Mouse (Mus musculus) left cerebral cortex, postnatal 36 days (tissue): ENCODE data around the gene Gle1. TPM values are rescaled to one million over a fixed set of nuclear protein-coding genes. Genes with fewer than 3 reads are reported as not detected.
"Not testable (repeated sequence)": the region's sequence is repeated elsewhere in the genome, so short reads cannot be mapped to it uniquely, and the experiment has no call there.

Experiments
- DNase-seq, 2 experiments: peaks; one replicate each; pipeline ENCODE4 v3.0.0; 2021 to 2022; ENCODE audit warnings: low spot score in 2 of 2, mixed read lengths in 1 of 2
- intact Hi-C: fragments of 180-260 bp; cut with DNase I; formaldehyde crosslinking; loops from one replicate; pipeline ENCODE4 v1.15.1; 2025
- total RNA-seq, 2 experiments: library from RNA; stranded (reverse); gene quantifications; 2 replicates each; pipeline ENCODE4 v1.2.3; 2021

Gle1 gene
- total RNA-seq: 10 to 100 TPM; 42.7 to 49.0 TPM

DNA sequence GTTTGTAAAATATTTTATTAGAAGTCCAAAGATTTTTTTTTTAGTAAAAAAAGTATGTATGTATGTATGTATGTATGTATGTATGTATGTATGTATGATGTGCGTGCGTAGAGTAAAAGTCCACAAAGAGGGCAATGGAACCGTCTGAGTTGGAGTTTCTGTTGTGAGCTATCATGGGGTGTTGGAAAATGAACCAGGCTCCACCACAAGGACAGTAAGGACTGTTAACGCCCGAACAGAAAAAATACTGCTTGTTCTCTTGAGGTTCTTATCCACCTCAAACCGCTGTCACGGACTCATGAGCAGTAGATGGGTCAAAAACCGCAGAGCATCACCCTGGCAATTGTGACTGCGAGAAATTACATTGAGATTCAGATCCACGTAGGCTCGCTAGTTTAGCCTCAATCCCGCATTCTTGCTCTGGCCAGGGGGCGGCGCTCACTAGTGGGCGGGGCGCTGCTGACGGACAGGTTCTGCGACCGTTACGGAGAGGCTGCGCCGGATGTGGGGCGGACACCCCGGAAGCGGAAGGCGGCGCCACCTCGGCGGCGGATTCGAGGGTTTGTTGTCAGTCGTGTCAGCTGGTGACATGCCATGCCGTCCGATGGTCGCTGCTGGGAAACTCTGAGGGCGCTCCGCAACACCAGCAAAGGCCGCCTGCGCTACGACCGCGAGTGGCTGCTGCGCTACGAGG, at the start of gene Gle1:
TSS of gene Gle1 (plus strand) at position 521 of the 694 bp plus-strand sequence.
- intact Hi-C loops: loop anchor here (1.0 kb wide), 1 partner anchor 42 kb away; no protein-coding TSS in a partner anchor
- DNase-seq: peak; percentile 96

- DNase-seq, intact Hi-C loops: not testable (repeated sequence)
Measured at GRCm38 (mm10) chr2:29886659-29887292, 48.5 kb upstream of the Gle1 start.

- DNase-seq: peak; percentile 99
- intact Hi-C loops: loop anchor here (2.0 kb wide), 1 partner anchor 21 kb away; the partner anchor contains the start of gene Cercam
Measured at GRCm38 (mm10) chr2:29889066-29889944, 45.9 kb upstream of the Gle1 start, which contains the start of gene Odf2. Gene Odf2, plus strand, starts transcription at chr2:29889221.

DNA sequence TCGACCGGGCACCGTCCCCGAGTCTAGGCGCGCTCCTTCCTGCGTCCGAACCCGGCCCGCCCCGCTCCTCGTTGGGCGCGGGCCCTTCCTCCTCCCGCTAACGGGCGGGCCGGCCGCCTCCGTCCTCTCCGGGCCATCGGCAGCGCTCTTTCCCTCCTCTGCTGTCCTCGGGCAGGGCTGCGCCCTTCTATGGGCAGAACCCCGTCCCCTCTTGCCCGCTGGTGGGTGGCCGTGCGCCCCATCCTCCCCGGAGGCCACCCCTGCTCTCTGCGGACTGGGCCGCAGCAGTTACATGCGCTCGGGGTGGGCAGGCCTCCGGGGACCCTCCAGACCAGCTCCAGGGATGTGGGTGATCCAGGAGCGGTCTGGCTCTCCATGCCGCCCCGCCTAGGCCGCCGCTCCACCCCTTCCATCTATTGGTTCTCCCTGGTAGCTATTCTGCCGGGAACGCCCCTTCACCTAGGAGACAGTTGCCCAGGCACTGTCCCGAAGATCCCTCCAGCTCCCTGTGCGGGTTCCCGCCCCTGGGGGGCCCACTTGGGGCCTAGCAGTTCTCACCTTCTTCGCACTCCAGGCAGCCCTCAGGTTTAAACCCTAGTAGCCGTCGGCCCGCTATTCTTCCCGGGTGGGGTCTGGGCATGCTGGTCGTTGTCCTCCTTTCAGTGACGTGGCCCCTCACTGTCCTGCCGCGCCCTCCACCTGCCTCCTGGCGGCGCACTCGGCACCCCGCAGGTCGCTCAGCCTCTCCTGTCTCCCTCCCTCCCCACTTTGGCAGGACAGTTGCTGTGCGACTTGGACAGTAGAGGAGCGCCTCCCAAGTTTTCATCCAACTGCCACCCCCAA, 45.0 kb upstream of the Gle1 start:
- intact Hi-C loops: loop anchor here (2.0 kb wide), 1 partner anchor 21 kb away; the partner anchor contains the start of gene Cercam
- DNase-seq: peak; percentile 80 to 83

GRCm38 (mm10) chr2:29891773-29892172, 43.5 kb upstream of the Gle1 start:
- intact Hi-C loops: no loop called here
- DNase-seq: no peak

- intact Hi-C loops: no loop called here
- DNase-seq: no peak
Measured at GRCm38 (mm10) chr2:29896071-29896470, 39.2 kb upstream of the Gle1 start.

- DNase-seq: no peak
- intact Hi-C loops: no loop called here
Measured at GRCm38 (mm10) chr2:29897366-29897765, 37.9 kb upstream of the Gle1 start.

DNA sequence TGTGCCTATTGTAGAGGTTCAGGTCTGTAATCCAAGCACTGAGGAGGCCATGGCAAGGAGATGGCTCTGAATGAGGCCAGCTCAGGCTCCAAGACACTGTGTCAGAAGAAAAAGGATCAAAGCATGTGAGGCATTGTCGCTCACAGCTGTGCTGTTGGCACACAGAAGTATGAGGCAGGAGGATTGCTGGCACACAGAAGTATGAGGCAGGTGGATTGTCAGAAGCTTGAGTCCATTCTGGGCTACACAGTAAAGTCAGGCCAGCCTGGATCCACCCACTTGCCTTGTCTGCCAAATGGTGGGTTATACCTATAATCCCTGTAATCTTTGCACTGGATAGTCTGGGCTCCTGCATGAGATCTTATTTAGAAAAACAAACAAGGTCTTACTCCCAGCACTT, 37.1 kb upstream of the Gle1 start:
- no peak for DNase-seq
- intact Hi-C loops: no loop called here

DNA sequence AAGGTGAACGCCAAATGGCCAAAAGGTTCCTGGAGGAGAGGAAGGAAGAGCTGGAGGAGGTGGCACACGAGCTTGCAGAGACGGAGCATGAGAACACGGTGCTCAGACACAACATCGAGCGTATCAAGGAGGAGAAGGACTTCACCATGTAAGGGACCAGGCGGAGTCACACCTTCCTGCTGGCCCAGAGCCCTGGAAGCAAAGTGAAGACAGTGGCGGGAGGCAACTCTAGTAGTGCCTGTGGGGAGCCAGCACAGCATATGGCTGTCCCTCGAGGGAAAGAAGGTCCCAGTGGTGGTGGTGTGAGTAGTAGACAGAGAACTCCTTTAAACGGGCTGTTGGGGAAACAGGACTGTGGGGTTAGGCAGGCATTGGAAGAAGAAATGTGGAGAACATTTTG, 33.0 kb upstream of the Gle1 start:
- DNase-seq: no peak

GRCm38 (mm10) chr2:29908171-29908570, 27.1 kb upstream of the Gle1 start:
- intact Hi-C loops, DNase-seq: not testable (repeated sequence)

More for the DNA sequence above, 33.0 kb upstream of the Gle1 start:
- intact Hi-C loops: no loop called here

DNA sequence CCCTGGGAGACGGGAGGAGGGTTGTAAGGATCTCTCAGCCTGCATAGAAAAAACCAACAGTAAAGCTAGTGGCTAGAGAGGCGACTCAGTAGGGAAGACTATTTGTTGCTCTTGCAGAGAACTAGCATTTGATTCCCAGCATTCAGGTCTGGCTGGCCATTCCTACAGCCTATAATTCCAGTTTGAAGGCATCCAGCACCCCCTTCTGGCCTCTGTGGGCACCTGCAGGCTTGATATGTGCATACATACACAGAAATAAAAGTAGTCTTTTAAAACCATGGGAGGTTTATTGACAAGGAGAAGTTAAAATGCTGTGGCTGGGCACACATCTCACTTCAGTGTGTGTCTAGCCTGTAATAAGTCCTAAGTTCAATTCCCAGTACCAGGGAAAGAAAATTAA, 25.2 kb upstream of the Gle1 start:
- no peak for DNase-seq
- intact Hi-C loops: no loop called here

DNA sequence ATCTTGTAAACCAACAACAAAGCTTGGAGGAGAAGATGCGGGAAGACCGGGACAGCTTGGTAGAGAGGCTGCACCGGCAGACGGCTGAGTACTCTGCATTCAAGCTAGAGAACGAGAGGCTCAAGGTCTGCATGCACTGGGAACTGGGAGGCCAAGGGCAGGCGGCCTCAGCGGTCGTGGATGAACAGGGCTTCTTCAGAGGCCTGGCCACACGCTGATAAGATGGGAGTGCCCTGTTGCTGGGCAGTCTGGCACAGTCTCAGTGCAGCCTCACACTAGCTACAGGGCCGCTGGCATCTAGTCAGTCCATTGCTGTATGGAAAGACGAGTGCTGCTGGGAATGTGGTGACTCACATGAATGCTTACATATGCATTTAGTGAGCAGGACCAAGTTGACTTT, 17.6 kb upstream of the Gle1 start:
- intact Hi-C loops: no loop called here
- DNase-seq: no peak

- DNase-seq: peak in 1 of 2 experiments; percentile 26
- intact Hi-C loops: no loop called here
Measured at GRCm38 (mm10) chr2:29922011-29922410, 13.2 kb upstream of the Gle1 start.

- intact Hi-C loops: no loop called here
Measured at GRCm38 (mm10) chr2:29926542-29926941, 8.7 kb upstream of the Gle1 start.

GRCm38 (mm10) chr2:29930506-29930905, 4.7 kb upstream of the Gle1 start:
- DNase-seq: no peak
- intact Hi-C loops: no loop called here

More at GRCm38 (mm10) chr2:29926542-29926941, 8.7 kb upstream of the Gle1 start:
- DNase-seq: no peak

DNA sequence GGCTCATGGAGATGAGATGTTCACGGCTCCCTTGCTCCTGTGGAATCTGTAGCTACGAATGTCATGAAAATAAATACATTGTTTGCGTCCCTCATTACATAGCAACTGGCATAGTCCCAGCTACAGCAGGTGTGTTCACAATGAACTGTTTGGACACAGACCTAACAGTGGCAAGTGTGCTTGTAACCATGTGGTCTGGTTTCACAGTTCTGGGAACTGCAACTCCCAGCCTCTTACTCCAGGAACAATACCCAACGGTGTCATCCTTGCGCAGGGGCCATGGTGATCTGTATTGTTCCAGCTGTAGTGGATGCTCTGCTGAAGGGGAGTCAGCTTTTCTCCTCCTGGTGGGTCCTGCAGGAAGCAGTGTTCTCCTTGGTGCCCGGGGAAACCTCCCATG, 4.0 kb upstream of the Gle1 start:
- no peak for DNase-seq
- intact Hi-C loops: no loop called here

DNA sequence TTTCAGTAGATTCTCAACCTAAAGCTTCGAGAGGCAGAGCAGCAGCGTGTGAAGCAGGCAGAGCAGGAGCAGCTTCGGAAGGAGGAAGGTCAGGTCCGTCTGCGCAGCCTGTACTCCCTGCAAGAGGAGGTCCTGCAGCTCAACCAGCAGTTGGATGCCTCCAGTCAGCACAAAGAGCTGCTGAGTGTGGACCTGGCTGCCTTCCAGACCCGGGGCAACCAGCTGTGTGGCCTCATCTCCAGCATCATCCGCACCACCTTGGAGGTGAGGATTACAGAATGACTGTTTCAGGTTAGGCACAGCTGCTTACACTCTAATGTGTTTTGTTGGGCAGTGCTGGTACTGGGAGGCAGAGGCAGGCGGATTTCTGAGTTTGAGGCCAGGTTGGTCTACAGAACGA, 4.8 kb downstream of the Gle1 start:
- intact Hi-C loops: no loop called here
- no peak for DNase-seq

DNA sequence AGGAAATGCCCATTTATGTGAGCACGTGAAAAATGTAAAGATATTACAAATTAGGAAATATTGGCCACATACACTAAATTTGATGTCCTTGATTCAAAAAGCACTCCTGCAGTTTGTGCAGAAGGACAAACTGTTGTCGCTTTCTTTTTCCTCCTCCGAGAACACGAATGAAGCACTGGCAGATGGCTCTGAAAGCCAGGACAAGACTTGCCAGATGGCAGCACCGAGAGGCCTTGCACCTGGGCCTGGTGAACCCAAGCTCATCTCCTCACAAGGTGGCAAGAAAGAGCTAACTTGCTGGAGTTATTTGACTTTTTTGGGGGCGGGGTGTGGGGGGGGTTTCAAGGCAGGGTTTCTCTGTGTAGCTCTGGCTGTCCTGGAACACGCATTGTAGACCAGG, 5.6 kb downstream of the Gle1 start:
- DNase-seq: no peak
- intact Hi-C loops: no loop called here

- intact Hi-C loops: no loop called here
- no peak for DNase-seq
Measured at GRCm38 (mm10) chr2:29944723-29945122, 9.5 kb downstream of the Gle1 start.
